Mouse (Mus musculus) T-helper 17 cell (primary cell): Measurements from ENCODE around the gene Slc5a8.

Experiments
- in situ Hi-C, 2 experiments: fragments of 300-600 bp; cut with MboI, MseI; formaldehyde crosslinking; loops; 1 replicate in 1 of 2; 2 replicates in 1 of 2; pipeline ENCODE4 v1.15.1; 2025; ENCODE audit warnings: high pct_unique_total_duplicates in 2 of 2

The Slc5a8 gene

DNA sequence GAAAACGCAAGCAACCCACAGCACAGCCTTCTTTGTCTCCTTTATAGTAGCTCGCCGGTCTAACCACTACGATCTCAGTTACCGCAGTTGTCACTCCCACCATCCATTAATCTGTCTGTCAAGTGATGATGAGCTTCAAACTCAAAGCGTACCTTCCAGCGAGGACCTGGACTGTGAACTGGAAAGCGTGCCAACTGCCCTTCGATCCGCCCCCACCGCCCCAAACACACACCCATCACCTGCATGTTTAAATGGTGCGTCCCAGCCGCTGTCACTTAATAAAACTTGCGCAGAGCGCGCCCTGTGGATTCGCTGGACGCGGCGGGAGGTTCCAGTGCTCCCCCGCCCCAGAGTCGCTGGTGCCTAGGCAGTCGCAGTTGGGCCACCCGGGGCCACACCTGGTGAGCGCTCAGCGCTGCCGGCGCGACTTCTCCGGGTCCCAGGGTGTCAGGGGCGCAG lies at the start of gene Slc5a8:
Gene Slc5a8, plus strand, starts transcription at position 361 of the 459 bp plus-strand sequence.
- in situ Hi-C loops = no loop called here

DNA sequence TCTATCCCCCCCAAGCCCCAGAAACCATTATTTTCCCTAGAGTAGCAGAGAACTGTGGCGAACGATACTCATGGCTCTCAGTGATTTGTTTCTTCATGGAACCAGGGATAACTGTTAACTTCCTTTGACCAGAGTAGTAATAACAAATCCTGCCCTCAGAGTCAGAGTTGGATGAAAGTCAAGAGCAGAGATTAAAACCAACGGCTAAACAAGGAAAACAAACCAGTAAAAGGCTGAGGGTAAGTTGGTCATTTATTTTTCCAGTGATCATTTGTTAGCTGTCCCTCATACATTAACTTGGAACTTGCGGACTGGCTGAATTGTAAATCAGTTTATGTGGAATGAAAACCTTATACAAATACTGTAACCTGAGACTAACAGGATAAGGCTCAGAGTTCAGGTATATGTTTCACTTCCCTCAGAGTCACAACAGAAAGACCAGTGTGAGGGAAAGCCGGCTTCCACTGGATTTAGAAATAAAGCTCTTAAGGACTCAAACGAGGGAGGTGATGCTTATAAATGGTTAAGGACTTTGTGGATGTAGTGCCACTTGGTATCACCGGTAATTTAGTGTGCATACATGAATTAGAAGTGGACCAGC lies 36.8 kb upstream of the Slc5a8 start:
- in situ Hi-C loops = no loop called here

DNA sequence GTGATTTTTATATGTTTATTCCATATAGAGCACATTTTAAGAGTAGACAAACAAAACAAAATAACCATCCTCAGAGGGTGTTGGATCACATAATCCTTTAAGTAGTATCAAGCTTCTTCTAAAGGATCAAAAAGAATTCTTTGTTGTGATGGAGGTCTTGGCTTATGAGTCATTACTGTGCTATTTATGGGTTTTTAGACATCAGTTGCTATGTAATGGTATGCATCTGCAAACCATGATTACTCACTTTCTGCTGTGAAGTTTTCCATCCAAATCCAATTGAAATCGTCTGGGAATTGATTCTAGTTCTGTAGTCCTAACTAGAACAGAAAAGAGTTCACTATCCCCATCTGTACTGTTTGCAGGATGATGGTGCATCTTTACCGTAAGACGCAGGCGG lies 35.8 kb upstream of the Slc5a8 start:
- in situ Hi-C loops = no loop called here

DNA sequence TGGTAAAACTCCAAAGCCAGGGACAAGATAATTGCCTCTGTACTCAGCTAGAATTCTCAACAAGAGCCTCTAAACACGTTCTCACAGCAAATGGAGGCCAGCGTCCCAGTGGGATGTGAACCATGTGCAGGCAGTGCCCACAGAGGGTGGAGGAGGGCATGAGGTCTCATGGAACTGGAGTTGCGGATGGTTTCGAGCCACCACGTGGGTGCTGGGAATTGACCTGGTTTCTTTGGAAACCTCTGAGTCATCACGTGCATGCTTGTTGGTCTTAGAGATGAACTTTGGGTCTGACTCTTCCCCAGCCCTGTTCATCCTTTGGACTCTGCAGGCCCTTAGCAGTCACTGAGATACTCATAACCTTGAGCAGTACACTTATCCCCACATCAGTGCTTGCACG lies 32.5 kb upstream of the Slc5a8 start:
- in situ Hi-C loops = no loop called here

DNA sequence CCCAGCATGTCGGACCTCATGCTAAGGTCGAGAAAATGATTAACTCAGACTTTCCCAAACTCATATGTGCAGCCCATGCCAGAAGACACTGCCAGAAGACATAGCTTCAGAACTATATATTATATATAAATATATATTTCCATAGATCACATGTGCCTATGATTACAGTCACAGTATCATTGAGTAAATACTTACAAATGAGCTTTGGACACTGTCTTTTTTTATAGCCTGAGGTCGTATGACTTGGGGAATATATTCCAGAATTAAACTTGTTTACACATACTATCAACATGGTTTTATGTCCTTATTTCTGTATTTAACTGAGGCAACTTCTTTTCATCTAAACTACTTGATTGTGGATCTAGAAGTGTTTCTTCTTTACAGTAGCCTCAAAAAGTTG lies 24.9 kb upstream of the Slc5a8 start:
- in situ Hi-C loops = no loop called here

DNA sequence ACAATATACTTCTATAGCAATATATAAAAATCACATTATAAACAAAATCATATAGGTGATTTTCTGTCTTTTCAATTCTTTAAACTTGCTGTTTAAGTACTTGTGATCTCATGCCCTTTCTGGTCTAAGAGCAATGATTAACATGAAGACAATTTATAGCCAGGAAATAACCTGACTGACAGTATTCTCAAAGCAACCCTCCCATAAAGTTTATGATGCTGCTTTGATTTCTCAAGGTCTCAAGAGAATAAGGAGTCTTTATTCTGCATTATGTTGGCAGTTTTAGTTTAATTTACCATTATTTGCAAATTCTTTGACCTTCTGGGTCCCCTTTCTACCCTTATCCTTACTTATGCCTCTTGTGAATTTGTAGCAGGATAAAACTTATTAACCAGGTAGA lies 24.4 kb upstream of the Slc5a8 start:
- in situ Hi-C loops = no loop called here

DNA sequence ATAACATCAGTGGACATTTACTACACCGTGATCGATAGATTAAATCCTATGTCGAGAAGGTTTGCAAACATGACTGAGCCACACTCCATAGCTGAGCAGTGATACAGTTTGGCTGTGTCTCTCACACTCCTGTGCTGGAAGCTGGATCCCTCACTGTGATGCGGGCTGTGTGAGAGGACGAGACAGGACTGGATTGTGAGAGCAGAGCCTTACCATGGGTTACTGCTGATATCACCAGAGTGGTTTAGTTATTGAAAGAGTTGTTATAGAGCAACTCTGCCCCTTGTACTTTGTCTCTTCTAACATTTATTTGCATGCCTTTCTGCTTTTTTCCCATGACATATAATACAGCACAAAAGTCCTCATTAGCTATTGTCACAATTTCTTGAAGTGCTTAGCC lies 23.5 kb upstream of the Slc5a8 start:
- in situ Hi-C loops = no loop called here

DNA sequence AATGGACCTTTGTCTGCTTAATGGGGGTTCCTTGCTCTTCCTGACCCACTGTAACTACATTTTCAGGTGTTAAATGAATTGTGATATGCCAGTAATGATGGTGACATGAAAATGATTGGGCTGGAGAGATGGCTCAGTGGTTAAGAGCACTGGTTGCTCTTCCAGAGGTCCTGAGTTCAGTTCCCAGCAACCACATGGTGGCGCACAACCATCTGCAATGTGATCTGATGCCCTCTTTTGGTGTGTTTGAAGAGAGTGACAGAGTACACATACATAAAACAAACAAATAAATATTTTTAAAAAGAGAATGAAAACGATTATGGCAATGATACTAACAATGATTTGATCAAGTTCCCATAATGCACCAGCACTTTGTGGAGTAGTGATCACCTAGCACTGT lies 19.8 kb upstream of the Slc5a8 start:
- in situ Hi-C loops = no loop called here

DNA sequence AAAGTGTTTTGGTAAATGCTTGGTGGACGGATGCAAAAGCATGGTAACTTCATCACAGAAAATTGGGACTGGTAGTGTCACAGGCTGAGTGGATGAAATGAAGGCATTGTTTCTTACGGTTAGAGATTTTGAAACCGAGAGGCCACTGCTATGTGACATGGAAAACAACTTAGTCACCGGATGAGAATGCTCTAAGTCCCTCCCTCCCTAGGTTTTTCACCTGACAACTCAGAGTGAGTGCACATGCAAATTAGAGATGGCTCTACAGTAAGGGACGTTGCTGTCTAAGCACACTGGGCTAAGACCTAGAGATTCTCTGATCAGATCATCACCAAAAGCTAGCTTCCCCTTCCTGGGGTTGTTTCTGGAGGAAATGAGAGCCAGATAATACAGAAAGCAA lies 10.9 kb upstream of the Slc5a8 start:
- in situ Hi-C loops = no loop called here

DNA sequence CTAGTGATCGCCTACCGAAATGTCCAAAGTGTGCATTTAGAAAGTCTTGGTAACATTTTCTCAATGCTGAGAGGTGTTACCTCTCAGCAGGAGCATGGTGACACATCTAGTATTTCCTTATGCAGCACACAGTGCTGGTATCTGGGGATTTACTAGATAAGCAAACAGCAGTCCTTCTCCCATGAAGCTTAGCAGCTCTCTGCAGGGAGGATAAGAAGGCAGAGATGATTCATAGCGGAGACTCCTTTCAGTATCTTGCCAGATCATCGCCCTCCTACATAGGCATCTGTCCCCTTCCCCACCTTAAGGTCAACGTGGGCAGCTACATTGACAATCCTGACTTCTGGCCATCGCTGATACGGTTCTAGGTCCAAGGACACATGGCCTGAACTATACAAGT lies 8.4 kb upstream of the Slc5a8 start:
- in situ Hi-C loops = no loop called here

DNA sequence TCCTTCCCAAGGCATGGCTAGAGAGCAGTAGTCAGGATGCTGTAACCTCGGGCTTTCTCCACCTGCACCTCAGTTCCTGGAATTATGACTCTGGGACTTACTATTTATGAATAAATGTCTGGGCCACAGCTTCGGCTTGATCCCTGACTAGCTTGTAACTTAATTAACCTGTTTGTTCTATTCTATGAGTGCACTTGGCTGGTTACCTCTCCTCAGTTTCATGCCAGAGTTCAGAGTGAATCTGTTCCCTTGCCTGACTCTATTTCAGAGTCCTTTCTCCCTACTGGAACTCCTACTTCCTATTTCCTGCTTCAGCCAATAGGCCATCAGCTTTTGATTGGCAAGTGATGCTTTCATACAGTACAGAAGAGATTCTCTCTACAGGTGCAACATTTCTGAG lies 2.1 kb upstream of the Slc5a8 start:
- in situ Hi-C loops = no loop called here

DNA sequence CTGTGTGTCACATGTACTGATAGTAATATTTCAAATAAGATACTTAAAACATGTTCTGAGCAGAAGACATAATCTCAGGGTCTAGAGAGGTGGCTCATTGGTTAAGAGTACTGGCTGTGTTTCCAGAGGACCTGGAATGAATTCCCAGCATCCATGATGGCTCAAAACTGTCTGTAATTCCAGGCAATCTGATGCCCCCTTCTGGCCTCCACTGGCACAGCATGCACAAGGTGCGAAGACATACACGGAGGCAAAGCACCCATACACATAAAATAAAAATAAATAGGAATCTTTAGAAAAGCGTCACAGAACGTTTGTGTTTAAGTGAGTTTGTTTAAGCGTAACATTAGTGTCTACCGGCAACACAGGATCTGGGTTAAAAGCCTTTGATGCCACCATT lies 956 bp upstream of the Slc5a8 start:
- in situ Hi-C loops = no loop called here

DNA sequence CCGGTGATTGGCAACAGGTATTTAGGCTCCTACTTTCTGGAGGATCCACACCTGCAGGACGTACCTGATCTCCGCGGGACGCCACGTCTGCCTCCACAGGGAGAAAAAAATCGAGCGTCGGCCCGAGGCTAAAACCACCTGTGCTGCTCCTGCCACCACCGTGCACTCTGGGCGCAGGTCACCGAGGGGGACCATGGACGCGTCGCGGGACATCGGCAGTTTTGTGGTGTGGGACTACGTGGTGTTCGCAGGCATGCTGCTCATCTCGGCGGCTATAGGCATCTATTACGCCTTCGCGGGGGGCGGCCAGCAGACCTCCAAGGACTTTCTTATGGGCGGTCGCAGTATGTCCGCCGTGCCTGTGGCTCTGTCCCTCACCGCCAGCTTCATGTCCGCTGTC lies 322 bp downstream of the Slc5a8 start:
- in situ Hi-C loops = no loop called here

DNA sequence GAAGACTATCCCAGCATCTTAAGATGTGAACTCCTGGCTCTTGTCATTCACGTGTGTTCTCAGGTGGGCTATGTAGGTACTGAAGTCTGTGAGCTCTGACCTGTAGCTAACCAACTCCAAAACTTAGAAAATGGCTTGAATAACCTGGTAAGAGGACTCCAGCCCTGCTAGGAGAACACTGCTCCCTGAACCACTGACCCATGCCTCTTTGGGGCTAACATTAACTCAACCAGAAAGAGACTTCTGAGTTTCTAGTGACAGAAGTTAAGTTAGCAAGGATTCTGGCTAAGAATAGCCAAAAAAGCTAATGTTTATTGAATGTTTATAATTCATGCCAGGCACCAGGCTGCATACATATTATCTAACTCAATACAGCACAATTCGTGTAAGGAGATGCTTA lies 2.6 kb downstream of the Slc5a8 start:
- in situ Hi-C loops = no loop called here

DNA sequence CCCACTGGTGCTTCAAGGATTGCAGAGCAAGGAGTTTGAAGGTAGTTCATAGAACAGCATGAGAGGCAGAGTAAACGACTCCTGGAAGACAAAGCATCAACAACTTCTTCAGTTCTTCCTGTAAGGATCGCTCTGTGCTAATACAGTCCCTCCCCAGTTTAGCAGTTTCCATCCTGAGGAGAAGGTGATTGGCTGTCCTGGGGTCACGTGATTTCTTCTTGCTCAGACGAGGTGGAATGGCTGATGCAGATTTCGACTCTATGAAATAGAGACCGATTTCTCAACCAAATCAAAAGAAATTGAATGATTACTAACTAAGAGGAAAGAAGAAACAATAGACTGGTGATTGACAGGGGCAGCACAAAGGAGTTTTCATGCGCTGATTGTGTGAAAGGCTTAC lies 5.6 kb downstream of the Slc5a8 start:
- in situ Hi-C loops = no loop called here

DNA sequence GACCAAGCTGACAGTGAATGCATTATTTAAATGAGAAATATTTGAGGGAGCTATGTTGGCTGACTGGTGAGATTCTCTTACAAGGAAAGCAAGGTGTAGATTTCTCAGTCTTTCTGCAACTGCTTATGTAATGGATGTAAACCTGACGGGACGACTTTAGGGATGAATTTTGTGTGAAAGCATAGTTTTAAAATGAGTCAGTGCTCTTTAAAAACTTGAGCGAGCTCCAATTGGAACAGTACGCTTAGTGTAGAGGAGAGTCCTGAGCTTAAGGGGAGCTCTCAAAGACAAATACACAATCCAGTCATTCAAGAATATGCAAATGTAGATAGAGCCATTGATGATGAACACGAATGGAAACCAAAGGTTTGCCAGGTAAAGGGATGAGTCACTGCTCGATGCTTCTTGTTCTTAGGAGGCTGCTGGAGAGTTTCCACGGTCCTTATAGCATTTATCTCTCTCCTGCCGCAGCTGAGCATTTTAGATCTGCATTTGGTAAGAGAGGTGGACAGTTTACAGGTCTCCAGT lies 6.8 kb downstream of the Slc5a8 start:
- in situ Hi-C loops = no loop called here

DNA sequence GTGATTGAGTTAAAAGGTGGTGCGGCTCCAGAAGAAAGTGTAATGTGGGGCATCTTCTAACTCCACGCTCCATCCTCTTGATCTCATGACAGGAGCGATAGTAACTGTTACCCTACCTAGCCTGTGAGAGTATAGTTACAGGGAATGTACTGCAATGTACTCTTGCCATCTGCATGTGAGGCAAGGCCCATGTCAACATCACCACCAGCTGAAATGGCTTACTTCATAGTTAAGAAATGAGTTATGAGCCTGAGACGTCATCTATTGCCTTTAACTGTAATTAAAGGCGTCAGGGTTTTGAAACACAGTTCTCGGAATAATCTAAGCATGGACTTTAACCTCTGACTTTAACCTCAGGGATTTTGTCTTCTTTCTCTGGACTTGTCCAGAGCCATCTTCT lies 11.2 kb downstream of the Slc5a8 start:
- in situ Hi-C loops = no loop called here

DNA sequence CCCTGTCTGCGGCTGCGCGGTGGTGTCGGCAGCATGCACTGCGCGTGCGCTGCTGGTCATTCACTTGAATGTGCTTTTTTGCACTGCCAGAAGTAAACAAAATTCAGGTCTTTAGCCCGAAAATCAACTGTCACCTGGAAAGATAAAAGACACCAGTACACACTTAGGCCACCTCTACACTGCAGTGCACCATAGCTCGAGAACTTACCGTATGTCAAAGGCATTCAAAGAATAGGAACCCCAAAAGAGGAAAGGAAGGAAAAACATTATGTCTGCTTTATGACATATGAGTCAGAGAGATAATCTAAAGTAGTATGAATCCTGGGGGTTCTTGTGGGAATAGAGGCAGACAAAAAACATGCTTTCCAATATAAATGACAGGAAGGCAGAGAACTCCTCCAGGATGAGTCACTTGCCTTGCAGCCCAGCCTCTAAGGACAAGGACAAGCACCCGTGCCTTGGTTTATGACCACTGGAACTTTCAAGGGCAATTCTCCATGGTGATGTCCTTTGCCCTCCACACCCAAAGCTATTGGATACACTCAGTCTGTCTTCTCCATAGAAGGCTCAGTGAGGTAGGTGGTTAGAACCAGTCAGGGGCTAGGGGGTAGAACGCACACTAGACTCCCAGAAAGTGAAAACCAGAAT lies 64.0 kb downstream of the Slc5a8 start:
- in situ Hi-C loops = no loop called here

DNA sequence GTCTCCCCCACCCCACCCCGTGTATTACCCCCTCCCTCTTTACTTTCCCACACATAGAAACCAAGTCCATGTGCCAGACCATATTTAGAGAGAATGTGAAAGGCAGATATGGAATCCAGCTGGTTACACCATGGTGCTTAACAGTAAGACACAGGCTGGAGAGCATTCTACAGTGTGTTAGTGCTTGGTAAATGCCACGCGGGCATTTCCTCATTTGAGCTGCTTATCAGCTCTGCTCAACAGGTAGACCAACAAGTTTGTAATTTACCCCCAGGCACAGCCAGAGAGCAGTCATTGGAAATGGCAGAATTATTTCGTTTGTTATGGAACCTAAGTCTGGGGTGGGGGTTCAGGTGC lies 64.5 kb downstream of the Slc5a8 start:
- in situ Hi-C loops = no loop called here

DNA sequence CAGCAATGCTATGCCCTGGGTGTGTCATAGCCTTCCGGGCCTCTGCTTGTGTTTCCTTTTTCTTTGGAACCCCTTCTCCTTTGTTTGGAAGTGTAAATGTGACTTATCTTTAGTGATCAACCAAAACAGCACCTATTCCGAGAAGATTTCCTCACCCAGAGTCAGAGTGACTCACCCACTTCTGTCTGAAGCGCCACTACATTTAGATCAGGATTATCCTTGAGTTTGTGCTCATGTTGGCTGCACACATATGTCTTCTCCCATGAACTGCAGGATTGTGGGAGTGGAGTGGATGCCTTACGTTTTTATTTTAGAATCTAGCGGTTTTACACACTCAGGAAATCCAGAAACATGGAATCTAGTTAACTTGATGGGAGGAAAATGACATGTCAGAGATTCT lies 75.0 kb downstream of the Slc5a8 start:
- in situ Hi-C loops = no loop called here

DNA sequence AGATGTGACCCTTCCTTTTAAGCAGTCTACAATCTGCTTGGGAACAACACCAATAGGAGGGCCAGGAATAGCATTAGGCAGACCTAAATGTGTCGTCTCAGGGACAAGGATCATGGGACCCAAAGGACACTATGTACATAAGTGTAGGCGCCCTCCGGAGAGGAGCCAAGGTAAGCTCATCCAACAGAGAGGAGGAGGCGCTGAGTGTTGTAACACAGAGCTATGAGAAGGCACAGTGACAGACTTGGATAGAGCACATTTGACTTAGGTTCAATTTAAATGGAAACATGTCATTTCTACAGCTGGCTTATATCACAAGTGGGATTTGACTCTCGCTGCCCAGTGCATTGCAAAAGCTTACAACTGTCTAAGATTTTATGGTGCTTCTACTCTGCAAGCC lies 82.8 kb downstream of the Slc5a8 start:
- in situ Hi-C loops = no loop called here

DNA sequence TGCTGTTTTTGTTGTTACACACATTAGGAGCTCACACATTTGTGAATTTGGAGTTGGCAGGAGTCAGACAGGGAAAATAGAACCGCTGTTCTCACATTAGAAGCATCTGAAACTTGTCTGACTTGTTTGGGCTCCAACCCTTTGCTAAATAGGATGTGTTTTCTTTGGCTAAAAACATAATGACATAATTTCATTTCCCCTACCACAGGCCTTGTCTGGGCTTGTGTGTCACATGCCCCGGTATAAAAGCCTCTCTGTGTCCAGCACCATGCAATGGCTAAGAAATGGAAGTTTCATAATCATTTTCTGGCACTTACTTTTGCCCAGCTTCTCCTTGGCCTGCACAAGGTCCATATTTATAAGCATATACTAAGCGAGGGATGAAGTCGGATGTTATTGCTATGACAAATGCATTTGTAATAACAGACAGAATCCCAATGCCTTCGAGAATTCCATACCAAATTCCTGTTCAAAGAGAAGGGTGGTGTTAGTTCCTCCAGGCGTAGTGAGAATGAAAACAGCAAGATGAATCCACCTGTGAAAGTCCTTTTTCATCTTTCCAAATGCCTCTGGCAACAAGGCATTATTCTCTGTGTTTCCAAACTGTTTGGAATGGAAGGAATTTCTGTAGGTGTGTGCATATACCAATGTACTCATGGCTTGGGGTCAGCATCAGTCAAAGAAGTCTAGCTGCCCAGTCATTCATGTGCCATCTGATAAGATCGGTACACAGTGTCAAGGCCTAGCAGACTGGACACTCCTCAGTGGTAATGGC lies 85.3 kb downstream of the Slc5a8 start:
- in situ Hi-C loops = no loop called here

DNA sequence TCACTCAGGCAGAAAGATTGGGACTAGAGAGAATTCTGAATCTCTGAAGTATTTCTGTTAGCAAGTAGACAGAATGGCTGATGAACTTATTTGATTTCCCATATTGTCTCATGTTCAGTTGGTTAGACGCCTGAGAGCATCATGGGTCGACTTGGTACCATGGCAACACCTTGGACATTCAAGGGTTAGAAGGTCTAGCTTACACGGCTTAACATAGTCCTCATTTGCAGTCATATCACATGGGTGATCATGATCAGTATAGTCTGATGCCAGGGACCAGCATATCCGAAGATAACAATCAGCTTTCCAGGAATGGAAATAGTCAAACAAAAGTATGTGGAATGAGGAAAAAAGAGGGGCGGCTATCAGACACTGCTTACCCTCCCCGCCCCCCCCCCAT lies 93.1 kb downstream of the Slc5a8 start:
- in situ Hi-C loops = no loop called here
